In genomic region chr2:170887984-170888383, GRCm38 (mm10) we compare ENCODE assay signal across 17 mouse cellular contexts.
DNase-seq lines count a peak whose midpoint lies in the region; ATAC-seq and TF ChIP-seq lines count a peak whose summit lies in the region.
"Had no signal": no experiment of that assay in that cellular context is flagged by ENCODE, and none has a peak within 500 bp of the region (broad histone marks: within the 10 kb centered on the region; RNA-seq: fewer than 3 reads in every experiment).

No protein-coding gene starts in this region.

- WGBS in forebrain, embryonic 11.5 days = 74% methylated on average over 9 of the region's 9 CpGs
- 52% methylated on average over 9 of the region's 9 CpGs for WGBS in forebrain, embryonic 13.5 days
- 53% methylated on average over 9 of the region's 9 CpGs for WGBS in intestine, embryonic 14.5 days
- WGBS in intestine, embryonic 16.5 days = 62% methylated on average over 9 of the region's 9 CpGs
- WGBS in limb, embryonic 14.5 days = 41% methylated on average over 9 of the region's 9 CpGs

- H3K36me3 ChIP-seq in forebrain, embryonic 11.5 days (ENCODE audit: control insufficient read depth, insufficient read depth, low read length) = no peaks in the 10 kb centered on the region
- H3K36me3 ChIP-seq in forebrain, embryonic 13.5 days (ENCODE audit: poor library complexity, severe bottlenecking) = no peaks in the 10 kb centered on the region
- H3K36me3 ChIP-seq in intestine, embryonic 14.5 days (ENCODE audit: control insufficient read depth, insufficient read depth, low read length) = no peaks in the 10 kb centered on the region
- no peaks in the 10 kb centered on the region for H3K36me3 ChIP-seq in intestine, embryonic 16.5 days (ENCODE audit: control insufficient read depth, insufficient read depth, low read length)
- no peaks in the 10 kb centered on the region for H3K36me3 ChIP-seq in limb, embryonic 14.5 days (ENCODE audit: control insufficient read depth, insufficient read depth, low read length)
- H3K36me3 ChIP-seq: liver, embryonic 13.5 days; midbrain, embryonic 15.5 days had no signal

- H3K4me3 ChIP-seq in forebrain, embryonic 11.5 days (ENCODE audit: low read depth, low read length) = no peak overlapping the region
- H3K4me3 ChIP-seq in forebrain, embryonic 13.5 days = no peak overlapping the region
- H3K4me3 ChIP-seq in intestine, embryonic 14.5 days (ENCODE audit: low read depth, low read length) = no peak overlapping the region
- H3K4me3 ChIP-seq in intestine, embryonic 16.5 days (ENCODE audit: low read length) = no peak overlapping the region
- H3K4me3 ChIP-seq in limb, embryonic 14.5 days (replicated peaks; ENCODE audit: low read length) = no peak overlapping the region
- H3K4me3 ChIP-seq: liver, embryonic 13.5 days; megakaryocyte, embryonic 14.5 days; midbrain, embryonic 15.5 days had no signal

- no peak overlapping the region for H3K4me2 ChIP-seq in forebrain, embryonic 11.5 days (ENCODE audit: low read depth, low read length, severe bottlenecking)
- no peak overlapping the region for H3K4me2 ChIP-seq in forebrain, embryonic 13.5 days
- H3K4me2 ChIP-seq in intestine, embryonic 14.5 days (ENCODE audit: low read length) = peak overlapping the region; percentile 25; the same call in 1 of the 2 replicates
- no peak overlapping the region for H3K4me2 ChIP-seq in intestine, embryonic 16.5 days (ENCODE audit: low read depth, low read length)
- H3K4me2 ChIP-seq in limb, embryonic 14.5 days (replicated peaks; ENCODE audit: low read depth, low read length, severe bottlenecking) = peak overlapping the region; percentile 25
- H3K4me2 ChIP-seq: liver, embryonic 13.5 days; midbrain, embryonic 15.5 days had no signal

- H3K9ac ChIP-seq in forebrain, embryonic 11.5 days (ENCODE audit: low read length) = no peak overlapping the region
- H3K9ac ChIP-seq in forebrain, embryonic 13.5 days = no peak overlapping the region
- no peak overlapping the region for H3K9ac ChIP-seq in intestine, embryonic 14.5 days (ENCODE audit: low read length)
- no peak overlapping the region for H3K9ac ChIP-seq in intestine, embryonic 16.5 days (ENCODE audit: low read depth, low read length)
- H3K9ac ChIP-seq in limb, embryonic 14.5 days (ENCODE audit: low read depth, low read length, severe bottlenecking) = no peak overlapping the region
- H3K9ac ChIP-seq: liver, embryonic 13.5 days; midbrain, embryonic 15.5 days had no signal

- DNase-seq in forebrain, embryonic 11.5 days (ENCODE audit: low spot score) = peak; percentile 33
- DNase-seq in intestine, embryonic 14.5 days (ENCODE audit: low spot score) = no peak
- peak; percentile 47 for DNase-seq in R1 (ENCODE audit: low read depth, low spot score)
- no peak for DNase-seq in limb, embryonic 14.5 days (ENCODE audit: low spot score)
- DNase-seq in lung, postnatal 4 days = no peak
- no peak for DNase-seq in urinary bladder, postnatal 14 days (ENCODE audit: low spot score)
- DNase-seq: adrenal gland, postnatal 10 days; cerebellum, adult 11 months; cerebellum, postnatal 36 days; gastrocnemius, postnatal 36 days; kidney, postnatal 4 days; liver, embryonic 13.5 days had no signal

- no peaks in the 10 kb centered on the region for H3K27me3 ChIP-seq in forebrain, embryonic 11.5 days (ENCODE audit: control insufficient read depth, insufficient read depth, low read length)
- H3K27me3 ChIP-seq in forebrain, embryonic 13.5 days = no peaks in the 10 kb centered on the region
- no peaks in the 10 kb centered on the region for H3K27me3 ChIP-seq in intestine, embryonic 14.5 days (replicated peaks; ENCODE audit: control insufficient read depth, insufficient read depth, low read length)
- H3K27me3 ChIP-seq in intestine, embryonic 16.5 days (replicated peaks; ENCODE audit: control insufficient read depth, insufficient read depth, low read length) = no peaks in the 10 kb centered on the region
- H3K27me3 ChIP-seq in limb, embryonic 14.5 days (ENCODE audit: control insufficient read depth, insufficient read depth, low read length) = no peaks in the 10 kb centered on the region
- H3K27me3 ChIP-seq: liver, embryonic 13.5 days; megakaryocyte, embryonic 14.5 days; midbrain, embryonic 15.5 days had no signal

- no peaks in the 10 kb centered on the region for H3K9me3 ChIP-seq in forebrain, embryonic 11.5 days (ENCODE audit: control insufficient read depth, low read length)
- H3K9me3 ChIP-seq in forebrain, embryonic 13.5 days (replicated peaks) = no peaks in the 10 kb centered on the region
- H3K9me3 ChIP-seq in intestine, embryonic 14.5 days (ENCODE audit: control insufficient read depth, low read length) = no peaks in the 10 kb centered on the region
- no peaks in the 10 kb centered on the region for H3K9me3 ChIP-seq in intestine, embryonic 16.5 days (ENCODE audit: control insufficient read depth, low read length)
- no peaks in the 10 kb centered on the region for H3K9me3 ChIP-seq in limb, embryonic 14.5 days (ENCODE audit: control insufficient read depth, low read length)
- H3K9me3 ChIP-seq: liver, embryonic 13.5 days; midbrain, embryonic 15.5 days had no signal

- H3K27ac ChIP-seq in forebrain, embryonic 11.5 days (ENCODE audit: low read depth, low read length) = no peak overlapping the region
- H3K27ac ChIP-seq in forebrain, embryonic 13.5 days = no peak overlapping the region
- no peak overlapping the region for H3K27ac ChIP-seq in intestine, embryonic 14.5 days (ENCODE audit: low read depth)
- no peak overlapping the region for H3K27ac ChIP-seq in intestine, embryonic 16.5 days (ENCODE audit: low read length)
- no peak overlapping the region for H3K27ac ChIP-seq in limb, embryonic 14.5 days (replicated peaks; ENCODE audit: low read depth, low read length)
- H3K27ac ChIP-seq: hindbrain, postnatal 0 days; liver, embryonic 13.5 days; midbrain, embryonic 15.5 days had no signal

- ATAC-seq in forebrain, embryonic 11.5 days (replicated peaks; ENCODE audit: low FRiP score) = no peak
- ATAC-seq in forebrain, embryonic 13.5 days = no peak
- ATAC-seq in intestine, embryonic 14.5 days (replicated peaks; ENCODE audit: low FRiP score, low TSS enrichment, low read depth) = no peak
- no peak for ATAC-seq in intestine, embryonic 16.5 days
- no peak for ATAC-seq in limb, embryonic 14.5 days (ENCODE audit: low FRiP score, low read depth)
- ATAC-seq: hindbrain, postnatal 0 days; midbrain, embryonic 15.5 days had no signal

- no peaks in the 10 kb centered on the region for H3K4me1 ChIP-seq in forebrain, embryonic 11.5 days (replicated peaks; ENCODE audit: control insufficient read depth, insufficient read depth, low read length)
- H3K4me1 ChIP-seq in forebrain, embryonic 13.5 days = no peaks in the 10 kb centered on the region
- no peaks in the 10 kb centered on the region for H3K4me1 ChIP-seq in intestine, embryonic 14.5 days (replicated peaks; ENCODE audit: control insufficient read depth, insufficient read depth, low read length)
- H3K4me1 ChIP-seq in intestine, embryonic 16.5 days (ENCODE audit: control insufficient read depth, insufficient read depth, low read length) = no peaks in the 10 kb centered on the region
- no peaks in the 10 kb centered on the region for H3K4me1 ChIP-seq in limb, embryonic 14.5 days (ENCODE audit: control insufficient read depth, insufficient read depth, low read length)
- H3K4me1 ChIP-seq: liver, embryonic 13.5 days; megakaryocyte, embryonic 14.5 days had no signal

- TF ChIP-seq POLR2A in limb, embryonic 14.5 days (IDR thresholded peaks at IDR 0.05; ENCODE audit: borderline replicate concordance, extremely low read depth, insufficient read depth, insufficient read length) = no peak

Comparison
In these comparisons a context has a peak if more than half of its experiments do, and no peak if none do; other contexts are left out.
1. H3K4me2 ChIP-seq: peak in intestine, embryonic 14.5 days (single experiment) and limb, embryonic 14.5 days (single experiment); none in forebrain, embryonic 11.5 days (single experiment), forebrain, embryonic 13.5 days (single experiment) and intestine, embryonic 16.5 days (single experiment).
2. DNase-seq: peak in forebrain, embryonic 11.5 days (single experiment) and R1 (single experiment); none in intestine, embryonic 14.5 days (single experiment), limb, embryonic 14.5 days (single experiment), lung, postnatal 4 days (0 of 2) and urinary bladder, postnatal 14 days (single experiment).